Mouse (Mus musculus) adrenal gland, postnatal 14 days (tissue): Measurements from ENCODE around the gene Clpsl2. TPM values are rescaled to one million over a fixed set of nuclear protein-coding genes. Genes with fewer than 3 reads are reported as not detected.

ENCODE experiments used
- DNase-seq: peaks from one replicate; pipeline ENCODE4 v3.0.0; 2021; ENCODE audit warnings: mixed read lengths
- long read RNA-seq, 2 experiments: library from polyadenylated mRNA; stranded (forward); transcript quantifications; one replicate each; pipeline ENCODE4 v2.0.0; 2021
- total RNA-seq: library from RNA; stranded (reverse); gene quantifications from 2 replicates; pipeline ENCODE4 v1.2.3, GENCODE M21; 2021

Gene Clpsl2
- total RNA-seq = not detected in 2 replicates
- long read RNA-seq, experiment 1 = 0 reads
- long read RNA-seq, experiment 2 = 0 reads

DNA sequence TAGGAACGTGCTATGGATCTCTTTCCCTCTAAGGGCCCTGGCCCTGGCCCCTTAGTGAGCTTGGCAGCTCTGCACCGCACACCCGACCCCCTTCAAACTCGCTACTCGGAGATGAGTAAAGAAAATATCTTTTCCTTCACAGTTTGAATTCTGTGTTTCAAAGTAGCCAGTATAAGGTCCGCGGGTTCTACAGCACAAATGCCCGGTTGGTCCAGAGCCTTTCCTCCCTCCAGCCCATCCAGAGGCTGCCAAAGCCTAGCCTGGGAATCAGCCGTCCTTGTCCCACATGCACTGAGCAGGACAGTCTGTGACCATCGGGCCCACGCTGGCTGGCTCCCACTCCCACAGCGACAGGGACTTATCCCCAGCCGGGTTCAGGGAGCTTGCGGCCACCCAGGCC lies at the start of gene Clpsl2:
Clpsl2 (plus strand) TSS at position 301 of the 400 bp plus-strand sequence.
- no peak for DNase-seq

- DNase-seq = no peak
Observed at GRCm38 (mm10) chr17:28500465-28500864, 48.7 kb upstream of the Clpsl2 start.

DNA sequence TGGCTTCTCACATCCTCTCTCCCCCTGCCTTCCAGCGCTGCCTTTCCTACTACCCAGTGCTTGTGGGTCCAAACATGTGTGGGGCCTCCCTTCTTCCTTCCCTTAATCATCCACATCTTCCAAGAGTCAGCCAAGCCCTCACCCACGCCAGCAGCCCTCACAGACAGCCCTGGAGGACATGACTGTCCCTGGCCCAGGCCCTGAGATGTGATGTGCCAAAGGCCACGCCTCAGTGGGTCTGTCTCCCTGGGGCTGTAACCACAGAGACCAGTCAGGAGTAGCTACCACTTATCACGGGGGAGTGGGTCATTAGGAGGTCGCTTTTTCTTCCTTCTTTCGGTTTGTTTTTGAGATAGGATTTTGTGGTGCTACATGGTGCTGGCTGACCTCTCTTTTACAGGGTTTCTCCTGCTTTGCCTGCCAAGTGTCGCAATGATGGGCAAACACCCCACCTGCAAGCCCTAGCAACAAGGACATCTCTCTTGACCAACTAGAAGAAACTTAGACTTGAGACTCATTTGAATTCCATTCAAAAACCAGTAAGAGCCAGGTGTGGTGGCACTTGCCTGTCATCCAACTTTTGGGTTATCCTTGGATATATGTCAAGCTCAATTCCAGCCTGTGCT lies 46.9 kb upstream of the Clpsl2 start:
- DNase-seq = peak; percentile 43

DNA sequence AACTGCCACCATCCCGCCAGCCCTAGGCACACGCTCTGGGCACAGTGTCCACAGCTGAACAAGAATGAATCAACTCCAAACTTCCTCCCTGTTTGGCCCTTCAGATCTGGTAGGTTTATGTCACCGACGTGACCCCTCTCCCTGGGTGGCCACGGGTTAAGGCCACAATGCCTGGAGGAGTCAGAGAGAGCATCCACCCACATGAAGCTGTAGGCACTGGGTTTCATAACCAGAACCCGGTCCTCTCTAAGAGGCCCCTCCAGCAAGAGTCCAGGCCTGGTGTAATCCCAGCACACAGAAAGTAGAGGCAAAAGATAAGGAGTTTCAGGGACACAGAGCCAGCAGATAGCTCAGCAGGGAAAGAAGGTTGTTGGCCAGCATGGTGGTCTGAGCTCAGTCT lies 45.0 kb upstream of the Clpsl2 start:
- DNase-seq = no peak

- no peak for DNase-seq
Observed at GRCm38 (mm10) chr17:28505591-28505990, 43.6 kb upstream of the Clpsl2 start.

DNA sequence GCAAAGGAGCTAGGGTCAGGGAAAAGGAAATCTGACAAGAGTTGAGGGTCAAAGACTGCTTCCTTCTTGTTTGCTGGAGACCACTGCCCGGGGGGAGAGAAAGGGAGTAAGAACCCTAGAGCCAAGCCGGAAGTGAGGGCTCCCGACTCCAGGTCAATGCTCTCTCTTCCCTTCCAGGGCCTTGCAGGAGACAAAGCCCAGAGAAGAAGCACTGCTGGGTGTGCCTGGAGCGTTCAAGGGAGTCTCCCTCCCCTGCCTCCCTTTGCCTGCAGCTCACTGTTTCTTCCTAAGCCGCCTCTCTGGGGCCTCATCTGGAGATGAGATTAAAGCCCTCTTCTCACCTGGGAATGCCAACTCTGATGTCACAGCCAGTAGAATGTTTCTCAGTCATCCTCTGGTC lies 42.3 kb upstream of the Clpsl2 start:
- no peak for DNase-seq

DNA sequence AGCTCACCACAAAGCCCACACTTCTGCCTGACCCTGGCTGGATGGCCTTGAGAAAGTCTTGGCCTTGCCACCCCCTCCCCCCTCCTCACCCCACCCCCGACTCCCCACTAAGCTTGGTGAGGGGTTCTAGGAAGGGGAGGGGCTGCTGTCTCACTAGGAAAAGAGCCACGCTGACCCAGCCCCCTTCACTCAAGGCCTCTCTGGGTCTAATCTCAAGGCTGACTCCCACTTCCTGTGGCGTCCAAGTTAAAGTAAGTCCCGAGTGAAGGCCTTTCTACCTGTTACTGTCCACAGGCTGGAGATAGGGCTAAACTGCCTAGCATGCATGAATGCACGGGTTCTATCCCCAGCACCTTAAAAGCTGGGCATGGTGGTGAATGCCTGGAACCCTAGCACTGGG lies 41.7 kb upstream of the Clpsl2 start:
- DNase-seq = peak; percentile 43

GRCm38 (mm10) chr17:28510445-28511342 lies 38.5 kb upstream of the Clpsl2 start:
- peak; percentile 36 for DNase-seq

DNA sequence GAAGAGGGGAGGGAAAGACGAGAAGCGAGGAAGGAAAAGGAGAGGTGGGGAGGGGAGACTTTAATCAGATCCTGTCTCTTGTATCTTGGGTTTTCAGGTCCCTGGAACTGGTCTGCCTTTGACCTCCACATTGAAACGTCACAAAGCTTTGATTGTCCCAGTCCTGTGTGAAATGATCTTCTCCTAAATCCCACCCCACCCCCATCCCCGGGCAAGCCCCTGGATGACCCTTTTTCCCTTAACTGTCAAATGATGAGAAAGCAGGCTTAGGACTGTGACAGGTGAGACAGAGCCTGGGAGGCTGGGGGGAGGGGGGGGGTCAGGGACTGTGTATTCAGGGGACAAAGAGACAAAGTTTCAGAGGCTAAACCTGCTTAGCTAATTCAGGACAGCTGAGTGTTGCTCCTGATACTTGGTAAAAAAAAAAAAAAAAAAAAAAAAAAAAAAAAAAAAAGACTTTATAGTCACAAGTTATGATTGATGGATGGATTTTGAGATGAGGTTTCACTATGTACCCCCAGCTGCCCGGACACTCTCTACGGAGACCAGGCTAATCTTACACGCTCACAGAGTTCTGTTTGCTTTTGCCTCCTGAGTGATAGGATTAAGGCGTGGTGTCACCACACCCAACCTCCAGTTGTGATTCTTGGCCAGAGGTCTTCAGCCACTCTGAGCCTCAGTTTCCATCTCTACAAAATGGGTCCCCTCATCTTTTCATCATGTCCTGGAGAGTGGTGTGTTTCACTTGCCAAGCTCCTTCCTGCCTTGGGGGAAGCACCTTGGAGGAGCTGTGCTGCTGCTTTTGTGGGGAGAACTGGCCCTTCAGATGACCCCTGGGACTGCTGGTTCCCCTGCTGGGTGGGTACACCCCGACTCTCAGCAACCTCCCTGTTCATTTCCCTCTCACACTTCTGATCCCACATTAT lies 37.3 kb upstream of the Clpsl2 start:
- no peak for DNase-seq

- peak; percentile 87 for DNase-seq
Observed at GRCm38 (mm10) chr17:28512696-28513095, 36.5 kb upstream of the Clpsl2 start.

DNA sequence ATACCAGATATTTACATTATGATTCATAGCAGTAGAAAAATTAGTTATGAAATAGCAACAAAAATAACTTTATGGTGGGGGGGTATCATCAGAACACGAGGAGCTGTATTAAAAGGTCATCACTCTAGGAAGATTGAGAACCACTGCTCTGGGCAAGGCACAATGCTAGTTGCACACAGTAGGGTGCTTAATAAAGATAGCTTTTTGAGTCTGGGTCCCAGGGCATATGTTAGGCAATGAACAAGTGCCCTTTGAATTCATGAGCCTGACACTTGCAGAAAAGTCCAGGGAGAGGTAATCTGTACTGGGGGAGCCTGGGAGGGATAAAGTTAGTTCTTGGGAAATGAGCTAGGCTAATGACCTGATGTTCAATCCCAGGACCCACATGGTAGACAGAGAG lies 35.9 kb upstream of the Clpsl2 start:
- no peak for DNase-seq

DNA sequence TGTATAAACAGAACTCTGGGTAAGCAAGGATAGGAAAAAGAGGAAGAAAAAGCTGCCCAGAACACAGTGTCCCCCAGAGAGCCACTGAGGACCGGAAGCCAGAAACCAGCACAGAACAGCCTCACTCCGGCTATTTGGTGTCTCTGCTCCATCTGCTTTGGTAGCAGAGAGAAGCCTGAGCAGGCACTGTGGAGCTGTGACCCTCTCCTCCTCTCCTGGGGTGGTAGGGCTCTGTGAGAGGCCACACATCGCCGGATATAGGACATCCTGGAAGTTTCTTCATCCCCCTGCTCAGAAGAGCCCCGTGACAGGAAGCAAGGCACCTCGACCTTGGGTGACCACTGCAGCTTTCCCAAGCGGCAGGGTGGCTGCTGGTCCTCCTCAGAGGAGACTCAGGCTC lies 35.4 kb upstream of the Clpsl2 start:
- peak; percentile 63 for DNase-seq

- DNase-seq = no peak
Observed at GRCm38 (mm10) chr17:28514555-28514954, 34.7 kb upstream of the Clpsl2 start.

DNA sequence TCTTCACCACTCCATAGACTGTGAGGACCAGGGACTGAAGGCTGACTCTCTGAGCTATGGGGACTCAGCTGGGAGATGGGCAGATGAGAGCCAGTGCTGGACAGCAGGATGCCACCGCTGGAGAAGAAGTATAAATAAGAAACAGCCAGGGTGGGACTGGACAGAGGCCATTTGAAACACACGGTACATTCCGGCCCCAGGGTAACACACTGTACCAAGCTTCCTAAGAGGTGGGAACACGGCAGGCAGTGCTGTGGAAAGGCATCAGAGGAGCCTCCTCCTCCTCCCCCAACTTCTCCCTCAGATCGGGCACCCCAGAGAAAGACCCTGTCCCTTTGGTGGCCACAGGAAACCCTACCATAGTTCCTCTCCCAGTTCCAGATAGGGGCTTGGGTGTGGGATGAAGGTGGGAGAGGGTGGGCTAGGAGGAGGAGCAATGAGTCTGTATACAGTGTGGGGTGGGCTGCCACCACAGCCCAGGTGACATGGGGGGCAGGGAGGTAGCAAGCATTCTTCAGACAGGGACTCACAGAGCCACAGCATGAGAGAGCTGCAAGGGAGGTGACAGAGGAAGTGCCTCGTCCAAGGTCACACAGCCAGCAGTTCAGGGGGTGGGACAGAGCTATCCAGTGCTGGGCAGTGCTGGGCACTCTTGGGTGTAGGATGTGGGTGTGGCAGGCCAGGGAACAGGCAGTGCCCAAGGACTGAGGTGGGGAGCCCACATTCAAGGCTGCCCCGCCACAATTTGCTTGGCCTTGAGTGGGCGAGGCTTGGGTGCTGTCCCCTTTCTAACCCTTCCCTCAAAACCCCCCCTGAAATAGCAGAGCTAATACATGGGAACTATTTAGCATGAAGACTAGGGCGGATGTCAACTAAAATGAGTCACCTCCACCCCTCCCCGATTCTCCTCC lies 33.5 kb upstream of the Clpsl2 start:
- DNase-seq = peak; percentile 79

DNA sequence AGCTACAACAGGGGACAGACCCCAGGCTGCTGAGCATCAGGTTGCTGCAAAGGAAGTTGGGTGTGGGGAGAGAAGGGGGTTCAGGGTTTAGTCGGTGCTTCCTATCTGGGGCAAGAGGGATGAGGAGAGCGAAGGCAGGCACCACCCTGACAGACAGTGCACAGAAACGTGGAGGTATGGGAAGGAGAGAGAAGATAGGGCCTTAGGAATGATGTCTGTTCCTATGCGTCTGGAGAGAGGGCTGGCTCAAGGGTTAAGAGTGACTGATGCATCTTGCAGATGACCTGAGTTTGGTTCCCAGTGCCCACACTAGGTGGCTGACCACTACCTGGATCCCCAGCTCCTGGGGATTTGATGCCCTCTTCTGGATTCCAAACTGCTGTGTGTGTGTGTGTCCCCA lies 32.3 kb upstream of the Clpsl2 start:
- DNase-seq = no peak

- peak; percentile 75 for DNase-seq
Observed at GRCm38 (mm10) chr17:28517441-28517955, 31.7 kb upstream of the Clpsl2 start, which contains the start of gene Fkbp5. Gene Fkbp5 (minus strand): TSS chr17:28517527.

- DNase-seq = peak; percentile 95
Observed at GRCm38 (mm10) chr17:28517956-28518614, 31.1 kb upstream of the Clpsl2 start.

DNA sequence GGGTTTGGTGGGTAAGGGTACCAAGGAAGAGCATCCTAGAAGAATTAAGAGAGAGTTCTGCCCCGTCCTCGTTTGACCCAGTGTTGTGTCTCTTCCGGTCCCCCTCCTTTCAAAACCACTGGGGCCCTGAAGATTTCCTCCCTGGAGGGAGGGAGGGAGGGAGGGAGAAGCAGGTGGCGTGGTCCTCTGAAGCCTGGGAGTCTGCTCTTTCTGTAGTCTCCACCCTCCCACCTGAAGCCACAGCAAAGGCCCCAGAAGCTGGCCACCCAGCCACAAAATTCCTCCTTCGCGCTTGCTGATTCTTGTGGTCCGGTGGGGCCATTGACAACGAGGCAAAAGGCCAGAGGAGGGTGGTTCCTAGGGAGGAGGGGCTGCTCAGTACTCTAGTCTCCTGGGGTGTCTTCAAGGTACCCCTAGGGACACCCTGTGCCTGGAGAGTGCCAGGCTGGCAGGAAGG lies 30.6 kb upstream of the Clpsl2 start:
- DNase-seq = peak; percentile 78

DNA sequence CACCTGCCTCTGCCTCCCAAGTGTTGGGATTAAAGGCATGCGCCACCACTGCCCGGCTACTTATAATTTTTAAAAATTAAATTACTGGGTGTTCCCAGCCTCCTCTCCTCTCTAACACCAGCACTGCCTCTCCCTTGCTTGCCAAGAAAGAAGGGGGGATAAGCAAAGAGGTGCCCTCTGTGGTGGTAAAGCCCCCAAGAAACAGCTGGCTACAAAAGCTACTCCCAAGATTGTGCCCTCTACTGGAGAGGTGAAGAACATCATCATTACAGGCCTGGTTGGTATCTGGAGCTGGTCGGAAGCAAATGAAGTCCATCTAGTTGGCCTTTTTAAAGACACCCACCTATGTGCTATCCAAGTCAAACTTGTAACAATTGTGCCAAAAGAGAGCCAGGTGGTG lies 29.4 kb upstream of the Clpsl2 start:
- no peak for DNase-seq

DNA sequence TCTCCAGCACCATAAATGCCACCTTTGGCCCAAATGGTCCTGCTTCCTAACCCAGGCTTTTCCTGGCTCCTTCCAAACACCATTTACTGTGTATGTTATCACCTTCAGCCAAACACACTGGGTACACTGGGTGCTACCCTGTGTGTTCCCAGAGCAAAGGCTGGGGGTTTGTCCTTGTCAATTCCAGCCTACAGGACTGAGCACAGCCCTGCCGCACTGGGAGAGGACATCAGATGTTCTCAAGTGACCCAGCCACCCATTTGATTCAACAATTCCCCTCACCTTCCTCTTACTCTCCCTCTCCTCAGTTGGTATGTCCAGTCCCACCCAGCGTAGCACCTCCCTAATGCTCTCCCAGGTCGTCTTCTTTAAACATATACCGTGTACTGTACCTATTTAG lies 28.6 kb upstream of the Clpsl2 start:
- DNase-seq = no peak
